ENCODE assay signal across 12 mouse cellular contexts in the genomic region with DNA sequence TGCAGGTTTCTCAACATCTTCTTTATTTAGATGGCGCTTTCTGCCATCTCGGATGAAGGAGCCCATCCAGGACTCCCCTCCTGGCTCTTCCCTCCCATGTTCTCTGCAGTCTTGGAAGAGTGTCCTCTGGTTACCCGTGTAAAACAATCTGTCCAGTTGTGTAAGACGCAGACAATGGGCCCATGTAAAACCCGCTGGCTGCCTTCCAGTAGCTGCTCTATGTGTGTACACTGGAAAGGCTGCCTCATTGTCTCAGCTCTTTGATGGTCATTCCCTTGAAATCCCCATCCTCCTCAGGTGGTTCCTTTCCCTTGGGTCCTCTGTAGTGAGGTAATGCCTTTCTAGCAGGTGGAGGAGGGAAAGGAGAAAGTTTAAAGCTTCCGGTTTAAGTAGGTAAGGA.
A peak's percentile ranks its signal among the peaks of the same experiment; 100 is the strongest.
DNase-seq lines count a peak whose midpoint lies in the region; ATAC-seq and TF ChIP-seq lines count a peak whose summit lies in the region.
"Had no signal": no experiment of that assay in that cellular context is flagged by ENCODE, and none has a peak within 500 bp of the region (broad histone marks: within the 10 kb centered on the region; RNA-seq: fewer than 3 reads in every experiment).

No protein-coding gene starts in this region.

- H3K36me3 ChIP-seq in kidney, embryonic 16.5 days (ENCODE audit: insufficient read depth, low read length) = no peaks in the 10 kb centered on the region
- no peaks in the 10 kb centered on the region for H3K36me3 ChIP-seq in heart, embryonic 12.5 days
- H3K36me3 ChIP-seq: heart, embryonic 13.5 days; limb, embryonic 12.5 days had no signal

- no peaks in the 10 kb centered on the region for H3K9me3 ChIP-seq in kidney, embryonic 16.5 days (ENCODE audit: low read length)
- H3K9me3 ChIP-seq in heart, embryonic 12.5 days (replicated peaks) = no peaks in the 10 kb centered on the region
- H3K9me3 ChIP-seq: heart, embryonic 13.5 days; limb, embryonic 12.5 days had no signal

- H3K4me3 ChIP-seq in kidney, embryonic 16.5 days (ENCODE audit: low read length) = no peak overlapping the region
- H3K4me3 ChIP-seq in cortical plate, adult 2 months (ENCODE audit: insufficient read depth, low read length) = no peak overlapping the region
- H3K4me3 ChIP-seq in heart, embryonic 12.5 days = no peak overlapping the region
- H3K4me3 ChIP-seq in lung, adult 2 months (replicated peaks; ENCODE audit: extremely low read depth, low read depth, low read length) = no peak overlapping the region
- H3K4me3 ChIP-seq: heart, embryonic 13.5 days; limb, embryonic 12.5 days had no signal

- WGBS in kidney, embryonic 16.5 days = 83% methylated on average over 6 of the region's 6 CpGs
- 85% methylated on average over 6 of the region's 6 CpGs for WGBS in heart, embryonic 12.5 days
- 58% methylated on average over 6 of the region's 6 CpGs for WGBS in lung, adult 2 months

- no peak for TF ChIP-seq POLR2A in cortical plate, adult 2 months (IDR thresholded peaks at IDR 0.05; ENCODE audit: extremely low read depth, insufficient read depth, low read length)
- no peak for TF ChIP-seq POLR2A in lung, adult 2 months (IDR thresholded peaks at IDR 0.05; ENCODE audit: borderline replicate concordance, extremely low read depth, low read depth, low read length)

- ATAC-seq in kidney, embryonic 16.5 days (ENCODE audit: low FRiP score, low TSS enrichment) = 0 out of 2 replicates have a peak, but pooled peaks have one; percentile 23
- peak; percentile 29; the same call in 1 of the 2 replicates for ATAC-seq in heart, embryonic 12.5 days (ENCODE audit: insufficient number of reproducible peaks, low FRiP score)
- no peak for ATAC-seq in granulocyte monocyte progenitor cell, adult 5-6 weeks (replicated peaks; ENCODE audit: poor library complexity, severe bottlenecking)
- ATAC-seq: midbrain, embryonic 16.5 days had no signal

- TF ChIP-seq CTCF in cortical plate, adult 2 months (IDR thresholded peaks at IDR 0.05; ENCODE audit: extremely low read depth, insufficient read depth, low read length) = no peak
- no peak for TF ChIP-seq CTCF in lung, adult 2 months (IDR thresholded peaks at IDR 0.05; ENCODE audit: insufficient read depth, low read length)

- no peak overlapping the region for H3K27ac ChIP-seq in kidney, embryonic 16.5 days (ENCODE audit: low read length)
- H3K27ac ChIP-seq in cortical plate, adult 2 months (ENCODE audit: insufficient read depth, low read length) = 0 out of 2 replicates have a peak overlapping the region, but pooled peaks have one; percentile 8
- no peak overlapping the region for H3K27ac ChIP-seq in heart, embryonic 12.5 days (ENCODE audit: poor library complexity, severe bottlenecking)
- H3K27ac ChIP-seq: heart, embryonic 13.5 days; limb, embryonic 12.5 days had no signal

- H3K4me1 ChIP-seq in kidney, embryonic 16.5 days (ENCODE audit: insufficient read depth, low read length) = peaks cover 8% of the 10 kb centered on the region
- no peaks in the 10 kb centered on the region for H3K4me1 ChIP-seq in cortical plate, adult 2 months (ENCODE audit: control insufficient read depth, insufficient read depth, low read length)
- peaks cover 16% of the 10 kb centered on the region for H3K4me1 ChIP-seq in heart, embryonic 12.5 days (replicated peaks)
- peaks cover 7% of the 10 kb centered on the region for H3K4me1 ChIP-seq in lung, adult 2 months (ENCODE audit: control insufficient read depth, insufficient read depth, low read length)

- no peak for DNase-seq in kidney, adult 11 months
- DNase-seq in lung, adult 2 months = peak; percentile 43
- DNase-seq in spleen, postnatal 4 days (ENCODE audit: low spot score in 2 of 2) = no peak
- no peak for DNase-seq in neural tube, embryonic 10.5 days (ENCODE audit: extremely low spot score, low spot score)
- DNase-seq: adrenal gland, postnatal 10 days had no signal

- H3K27me3 ChIP-seq in kidney, embryonic 16.5 days (ENCODE audit: insufficient read depth, low read length) = no peaks in the 10 kb centered on the region
- no peaks in the 10 kb centered on the region for H3K27me3 ChIP-seq in heart, embryonic 12.5 days (replicated peaks)
- H3K27me3 ChIP-seq: heart, embryonic 13.5 days; limb, embryonic 12.5 days had no signal

- no peak overlapping the region for H3K4me2 ChIP-seq in kidney, embryonic 16.5 days (replicated peaks; ENCODE audit: low read depth, low read length)
- no peak overlapping the region for H3K4me2 ChIP-seq in heart, embryonic 12.5 days
- H3K4me2 ChIP-seq: heart, embryonic 13.5 days; limb, embryonic 12.5 days had no signal

- H3K9ac ChIP-seq in kidney, embryonic 16.5 days (replicated peaks; ENCODE audit: low read length) = no peak overlapping the region
- H3K9ac ChIP-seq in heart, embryonic 12.5 days = no peak overlapping the region
- H3K9ac ChIP-seq: heart, embryonic 13.5 days; limb, embryonic 12.5 days had no signal
